Mouse (Mus musculus): ENCODE results near the gene Igdcc4. TPM values are rescaled to one million over a fixed set of nuclear protein-coding genes. Genes with fewer than 3 reads are reported as not detected.

The Igdcc4 gene
- total and polyA plus RNA-seq, 2 experiments from 2014 or later: 9.6 to 30.7 TPM

DNA sequence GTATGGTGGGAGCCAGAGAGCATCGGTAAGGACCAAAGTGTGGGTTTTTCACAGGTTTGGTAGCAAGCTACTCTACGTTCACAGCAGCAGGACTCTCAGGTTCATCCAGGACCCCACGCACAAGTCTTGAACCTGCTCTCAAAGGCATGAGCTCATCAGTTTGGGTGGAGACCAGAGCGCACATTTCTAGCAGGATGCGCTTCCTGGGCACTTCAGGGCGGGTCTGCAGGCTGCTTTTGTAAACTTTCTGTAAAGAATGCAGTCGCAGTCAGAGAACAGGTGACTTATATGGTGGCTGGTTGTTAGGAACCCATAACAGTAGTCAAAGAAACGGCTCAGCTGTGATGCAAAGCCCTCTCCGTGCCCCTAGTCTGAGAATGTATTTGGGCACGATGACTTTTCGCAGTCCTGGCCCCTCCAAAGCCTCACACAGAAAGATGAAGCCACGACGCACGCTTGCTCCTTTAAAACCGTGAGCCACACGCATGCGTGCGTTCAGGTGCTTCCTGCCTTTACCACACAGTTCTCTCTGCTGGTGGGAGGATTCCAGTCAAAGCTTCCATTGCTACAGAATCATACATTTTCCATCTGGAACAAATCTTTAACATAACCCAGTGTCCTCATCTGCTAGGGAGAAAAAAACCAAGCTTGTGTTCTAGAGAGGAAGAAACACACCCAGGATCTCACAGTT is 18.1 kb upstream of the Igdcc4 start:
- Histone ChIP-seq H3K27me3 (ENCODE audit: insufficient read depth, low read length) (no peaks in the 10 kb centered on the region), H3K4me3 (ENCODE audit: low read depth, low read length) (no peak overlapping the region), H3K4me1 (ENCODE audit: insufficient read depth) (no peaks in the 10 kb centered on the region), H3K27ac (ENCODE audit: low read depth, low read length) (no peak overlapping the region), H3K9me3 (ENCODE audit: low read length) (no peaks in the 10 kb centered on the region), H3K9ac (no peak overlapping the region), H3K4me2 (ENCODE audit: low read depth) (no peak overlapping the region), H3K36me3 (ENCODE audit: insufficient read depth) (peaks cover 46% of the 10 kb centered on the region)
- TF ChIP-seq CTCF (IDR thresholded peaks at IDR 0.05; ENCODE audit: low read depth): no peak
- WGBS: 93% methylated on average over 18 of the region's 18 CpGs
- ATAC-seq (no peak), DNase-seq (no peak)

DNA sequence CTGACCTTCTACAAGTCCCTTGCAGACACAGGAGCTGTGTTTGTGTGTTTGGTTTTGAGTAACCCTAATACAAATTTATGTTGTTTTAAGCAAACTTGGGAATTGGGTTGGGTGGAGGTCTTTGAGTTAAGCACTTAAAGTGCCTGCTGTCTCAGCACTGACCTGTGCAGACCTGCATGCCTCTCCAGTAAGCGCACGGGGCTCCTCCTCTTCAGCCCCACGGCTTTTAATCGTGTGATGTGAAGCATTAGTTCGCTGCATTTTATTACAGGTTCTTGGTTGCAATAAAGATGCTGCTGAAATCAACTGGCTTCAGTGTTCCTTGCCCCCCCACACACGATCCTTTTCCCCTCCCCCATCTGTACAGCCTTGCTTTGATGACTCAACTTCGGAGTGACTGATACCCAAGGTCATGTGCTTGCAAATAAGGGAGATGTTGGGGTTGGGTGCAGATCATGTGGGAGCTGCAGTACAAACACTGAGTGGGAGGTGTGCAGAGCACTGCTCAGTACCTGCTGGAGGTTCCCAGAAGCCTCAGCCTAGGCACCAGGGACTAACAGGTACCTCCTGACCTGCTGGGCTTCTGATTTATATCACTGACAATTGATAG is 17.0 kb upstream of the Igdcc4 start:
- WGBS: 92% methylated on average over 7 of the region's 7 CpGs
- Histone ChIP-seq H3K36me3 (ENCODE audit: insufficient read depth) (peaks cover 35% of the 10 kb centered on the region), H3K9me3 (ENCODE audit: low read length) (no peaks in the 10 kb centered on the region), H3K4me3 (ENCODE audit: low read depth, low read length) (no peak overlapping the region), H3K9ac (no peak overlapping the region), H3K4me2 (ENCODE audit: low read depth) (no peak overlapping the region), H3K4me1 (ENCODE audit: insufficient read depth) (no peaks in the 10 kb centered on the region), H3K27me3 (ENCODE audit: insufficient read depth, low read length) (no peaks in the 10 kb centered on the region), H3K27ac (ENCODE audit: low read depth, low read length) (no peak overlapping the region)
- DNase-seq: no peak
- no peak for ATAC-seq
- TF ChIP-seq CTCF (IDR thresholded peaks at IDR 0.05; ENCODE audit: low read depth): no peak

DNA sequence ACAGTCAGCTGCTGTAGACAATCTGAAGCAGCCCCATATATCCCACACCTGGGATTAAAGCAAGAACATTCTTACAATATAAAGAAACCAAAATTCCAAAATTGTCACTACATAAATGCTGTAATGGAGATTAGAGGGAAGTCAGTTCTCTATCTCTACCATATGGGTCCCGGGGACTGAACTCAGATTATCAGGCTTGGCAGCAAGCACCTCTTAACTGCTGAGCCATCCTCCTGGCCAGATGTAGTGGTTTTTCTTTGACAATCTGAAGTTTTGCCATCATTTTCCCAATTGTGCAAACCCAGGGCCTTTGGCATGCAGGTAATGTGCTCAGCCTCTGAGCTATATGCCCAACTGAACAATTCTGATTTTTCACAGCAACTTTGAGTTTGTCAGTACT is 16.0 kb upstream of the Igdcc4 start:
- Histone ChIP-seq H3K27me3 (ENCODE audit: insufficient read depth, low read length) (no peaks in the 10 kb centered on the region), H3K4me3 (ENCODE audit: low read depth, low read length) (no peak overlapping the region), H3K36me3 (ENCODE audit: insufficient read depth) (peaks cover 27% of the 10 kb centered on the region), H3K4me2 (ENCODE audit: low read depth) (no peak overlapping the region), H3K9me3 (ENCODE audit: low read length) (no peaks in the 10 kb centered on the region), H3K4me1 (ENCODE audit: insufficient read depth) (no peaks in the 10 kb centered on the region), H3K9ac (no peak overlapping the region), H3K27ac (ENCODE audit: low read depth, low read length) (no peak overlapping the region)
- ATAC-seq (no peak), DNase-seq (no peak)
- no peak for TF ChIP-seq CTCF (IDR thresholded peaks at IDR 0.05; ENCODE audit: low read depth)
- WGBS: 90% methylated on average over 1 of the region's 1 CpGs

DNA sequence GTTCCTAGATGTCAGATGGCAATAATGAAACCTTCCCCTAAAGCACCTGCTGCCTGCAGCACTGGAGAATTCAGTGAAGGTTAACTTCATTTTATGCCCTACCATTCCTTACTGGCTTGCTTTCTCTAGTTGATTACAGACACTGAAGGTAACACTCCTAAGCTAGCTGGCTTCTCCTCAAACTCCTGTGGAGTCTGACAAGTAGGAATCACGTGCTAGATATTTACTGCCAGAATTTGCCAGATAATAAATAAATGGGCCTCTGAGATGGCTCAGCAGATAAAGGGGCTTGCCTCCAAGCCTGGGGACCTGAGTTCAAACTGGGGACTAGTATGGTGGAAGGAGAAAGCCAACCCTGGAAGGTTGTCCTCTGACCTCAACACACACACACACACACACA is 14.5 kb upstream of the Igdcc4 start:
- H3K4me2 ChIP-seq (ENCODE audit: low read depth): no peak overlapping the region
- H3K4me1 ChIP-seq (ENCODE audit: insufficient read depth): no peaks in the 10 kb centered on the region
- WGBS: 63% methylated on average over 1 of the region's 1 CpGs
- no peak for TF ChIP-seq CTCF (IDR thresholded peaks at IDR 0.05; ENCODE audit: low read depth)
- ATAC-seq (no peak), DNase-seq (no peak)
- H3K9ac ChIP-seq: no peak overlapping the region
- H3K9me3 ChIP-seq (ENCODE audit: low read length): no peaks in the 10 kb centered on the region
- H3K36me3 ChIP-seq (ENCODE audit: insufficient read depth): peaks cover 17% of the 10 kb centered on the region
- H3K27me3 ChIP-seq (ENCODE audit: insufficient read depth, low read length): no peaks in the 10 kb centered on the region
- no peak overlapping the region for H3K4me3 ChIP-seq (ENCODE audit: low read depth, low read length)
- no peak overlapping the region for H3K27ac ChIP-seq (ENCODE audit: low read depth, low read length)

DNA sequence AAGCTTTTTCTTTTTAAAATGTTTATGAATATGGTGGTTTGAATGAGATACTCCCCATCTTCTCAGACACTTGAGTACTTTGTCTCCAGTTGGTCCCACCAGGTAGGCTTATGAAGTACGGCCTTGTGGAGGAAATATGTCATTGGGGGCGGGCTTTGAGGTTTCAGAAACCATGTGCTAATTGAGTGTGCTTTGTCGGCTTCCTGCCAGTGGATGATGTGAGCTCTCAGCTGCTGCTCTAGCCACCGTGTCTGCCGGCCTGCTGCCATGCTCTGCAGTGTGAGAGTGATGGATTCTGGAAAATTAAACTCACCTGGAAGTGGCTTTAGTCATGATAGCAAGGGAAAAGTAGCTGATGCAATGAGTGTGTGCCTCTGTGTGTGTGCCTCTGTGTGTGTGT is 13.8 kb upstream of the Igdcc4 start:
- Histone ChIP-seq H3K9me3 (ENCODE audit: low read length) (no peaks in the 10 kb centered on the region), H3K4me1 (ENCODE audit: insufficient read depth) (no peaks in the 10 kb centered on the region), H3K36me3 (ENCODE audit: insufficient read depth) (peaks cover 17% of the 10 kb centered on the region), H3K4me3 (ENCODE audit: low read depth, low read length) (no peak overlapping the region), H3K27ac (ENCODE audit: low read depth, low read length) (no peak overlapping the region), H3K4me2 (ENCODE audit: low read depth) (no peak overlapping the region), H3K27me3 (ENCODE audit: insufficient read depth, low read length) (no peaks in the 10 kb centered on the region), H3K9ac (no peak overlapping the region)
- ATAC-seq (no peak), DNase-seq (peak; percentile 24)
- no peak for TF ChIP-seq CTCF (IDR thresholded peaks at IDR 0.05; ENCODE audit: low read depth)
- 33% methylated on average over 5 of the region's 5 CpGs for WGBS

DNA sequence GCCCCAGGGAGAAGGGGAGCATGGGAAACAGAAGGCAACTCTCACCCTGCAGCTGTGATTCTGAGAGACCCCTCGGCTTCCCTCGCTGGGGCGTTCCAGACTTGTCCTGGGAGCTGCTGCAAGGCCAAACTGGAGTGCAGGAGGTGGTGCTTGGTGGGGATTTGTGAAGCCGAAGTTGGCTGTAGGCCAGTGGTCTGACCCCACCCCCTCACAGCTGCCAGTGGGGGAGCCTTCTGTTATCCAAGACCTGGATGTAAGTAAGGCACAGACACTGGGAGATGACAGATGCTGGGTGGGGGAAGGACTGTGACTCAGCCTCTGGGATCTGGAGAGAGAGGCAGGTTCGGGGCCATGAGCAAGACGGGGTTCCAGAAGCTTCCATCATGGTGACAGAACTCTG is 7.0 kb upstream of the Igdcc4 start:
- H3K4me2 ChIP-seq (ENCODE audit: low read depth): no peak overlapping the region
- no peaks in the 10 kb centered on the region for H3K9me3 ChIP-seq (ENCODE audit: low read length)
- H3K4me1 ChIP-seq (ENCODE audit: insufficient read depth): no peaks in the 10 kb centered on the region
- no peak overlapping the region for H3K9ac ChIP-seq
- no peaks in the 10 kb centered on the region for H3K27me3 ChIP-seq (ENCODE audit: insufficient read depth, low read length)
- no peak for TF ChIP-seq CTCF (IDR thresholded peaks at IDR 0.05; ENCODE audit: low read depth)
- H3K27ac ChIP-seq (ENCODE audit: low read depth, low read length): no peak overlapping the region
- ATAC-seq: peak; percentile 58
- DNase-seq: peak; percentile 38
- WGBS: 21% methylated on average over 6 of the region's 6 CpGs
- H3K36me3 ChIP-seq (ENCODE audit: insufficient read depth): no peaks in the 10 kb centered on the region
- no peak overlapping the region for H3K4me3 ChIP-seq (ENCODE audit: low read depth, low read length)

DNA sequence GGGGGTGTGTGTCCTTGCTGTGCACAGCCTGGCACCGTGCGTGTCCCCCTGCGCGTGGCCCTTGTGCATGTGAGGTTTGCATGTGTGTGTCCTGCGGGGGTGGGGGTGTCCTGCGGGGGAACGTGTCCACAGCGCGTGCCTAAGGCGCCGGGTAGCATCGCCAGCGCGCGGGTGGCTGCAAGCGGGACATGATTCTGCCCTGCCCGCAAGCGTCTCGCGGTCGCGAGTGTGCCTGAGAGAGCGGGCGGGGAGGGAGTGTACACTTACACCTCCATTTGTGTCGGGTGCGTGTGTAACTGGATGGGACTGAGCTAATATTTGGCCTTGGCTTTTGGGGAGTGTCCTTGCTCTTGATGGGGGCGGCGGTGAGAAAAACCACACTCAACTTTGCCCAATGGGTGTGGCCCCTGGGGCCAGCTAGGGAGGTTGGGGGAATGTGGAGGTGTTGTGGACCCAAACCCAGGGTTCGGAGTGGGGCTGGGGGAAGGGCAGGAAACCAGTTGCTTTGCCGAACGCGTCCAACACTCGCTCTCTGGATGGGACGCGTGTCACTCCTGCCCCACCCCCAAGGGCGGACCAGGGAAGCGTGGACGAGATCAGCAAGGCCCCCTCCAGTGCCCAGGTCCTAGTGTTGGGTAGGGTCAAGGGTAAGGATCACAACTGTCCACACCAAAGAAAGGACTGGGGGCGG is 545 bp downstream of the Igdcc4 start:
- ATAC-seq: peak; percentile 70
- WGBS: 2% methylated on average over 39 of the region's 39 CpGs
- Histone ChIP-seq H3K36me3 (ENCODE audit: insufficient read depth) (no peaks in the 10 kb centered on the region), H3K9ac (peak overlapping the region; percentile 86), H3K9me3 (ENCODE audit: low read length) (no peaks in the 10 kb centered on the region; the same call in 1 of the 2 replicates), H3K4me2 (ENCODE audit: low read depth) (peak overlapping the region; percentile 92), H3K27me3 (ENCODE audit: insufficient read depth, low read length) (no peaks in the 10 kb centered on the region), H3K4me3 (ENCODE audit: low read depth, low read length) (peak overlapping the region; percentile 78), H3K4me1 (ENCODE audit: insufficient read depth) (peaks cover 11% of the 10 kb centered on the region; the same call in 1 of the 2 replicates), H3K27ac (ENCODE audit: low read depth, low read length) (peak overlapping the region; percentile 85)
- DNase-seq: peak; percentile 70
- peak; percentile 27; the same call in 1 of the 2 replicates for TF ChIP-seq CTCF (IDR thresholded peaks at IDR 0.05; ENCODE audit: low read depth)

All from forebrain, postnatal 0 days (tissue).